Mouse (Mus musculus) lung, adult 2 months (tissue): ENCODE data around the gene Folr2.
A peak's percentile ranks its signal among the peaks of the same experiment; 100 is the strongest.

Experiments
- CTCF ChIP-seq: fragments of 200-500 bp; IDR thresholded peaks from 2 replicates; pipeline ENCODE4 v1.5.1; 2011; ENCODE audit warnings: mild to moderate bottlenecking, low read length, control low read depth; ENCODE audit not compliant: insufficient read depth
- POLR2A ChIP-seq: fragments of 200-500 bp; IDR thresholded peaks from 2 replicates; pipeline ENCODE4 v1.6.1; 2011; ENCODE audit warnings: low read depth, mild to moderate bottlenecking, control low read depth, low read length, borderline replicate concordance; ENCODE audit errors: extremely low read depth

- no peak for TF ChIP-seq CTCF
- TF ChIP-seq POLR2A, result peak; percentile 99
Observed at GRCm38 (mm10) chr7:101905561-101906286, 48.7 kb upstream of the Folr2 start, which contains the start of gene Lamtor1.
